In genomic region chr2:73281048-73281661, GRCm38 (mm10) we compare ENCODE assay signal across 9 mouse cellular contexts. TPM values are rescaled to one million over a fixed set of nuclear protein-coding genes. Genes with fewer than 3 reads are reported as not detected.
A peak's percentile ranks its signal among the peaks of the same experiment; 100 is the strongest.
DNase-seq lines count a peak whose midpoint lies in the region; ATAC-seq lines count a peak whose summit lies in the region.
"Had no signal": no experiment of that assay in that cellular context is flagged by ENCODE, and none has a peak within 500 bp of the region (broad histone marks: within the 10 kb centered on the region; RNA-seq: fewer than 3 reads in every experiment).

No protein-coding gene starts in this region.

- no peak overlapping the region for H3K9ac ChIP-seq in heart, embryonic 14.5 days (ENCODE audit: low read length)
- H3K9ac ChIP-seq in forebrain, embryonic 13.5 days: peak overlapping the region; percentile 50
- H3K9ac ChIP-seq in liver, embryonic 16.5 days (ENCODE audit: low read depth, low read length): no peak overlapping the region

- intact Hi-C loops in left cerebral cortex, postnatal 25 days (cut with DNase I): loop anchor here (2.0 kb wide), 1 partner anchor 1046 kb away; no protein-coding TSS in a partner anchor
- intact Hi-C loops in gastrocnemius, postnatal 14 days (cut with DNase I; ENCODE audit: low total_unique reads): no loop called here

- H3K4me2 ChIP-seq in heart, embryonic 14.5 days (ENCODE audit: low read length): peak overlapping the region; percentile 47
- H3K4me2 ChIP-seq in forebrain, embryonic 13.5 days: peak overlapping the region; percentile 53
- 0 out of 2 replicates have a peak overlapping the region, but pooled peaks have one; percentile 6 for H3K4me2 ChIP-seq in liver, embryonic 16.5 days (ENCODE audit: low read depth, low read length)

- H3K27ac ChIP-seq in heart, embryonic 14.5 days (replicated peaks in 1 of 2; ENCODE audit: control insufficient read depth in 1 of 2, insufficient read depth in 1 of 2, low read depth in 2 of 2, low read length in 2 of 2): no peak overlapping the region
- no peak overlapping the region for H3K27ac ChIP-seq in forebrain, embryonic 13.5 days
- no peak overlapping the region for H3K27ac ChIP-seq in liver, embryonic 16.5 days (ENCODE audit: low read length)

- ATAC-seq in heart, embryonic 14.5 days (ENCODE audit: insufficient number of reproducible peaks, insufficient read depth, low FRiP score, low read depth): no peak
- ATAC-seq in forebrain, embryonic 13.5 days: no peak
- ATAC-seq in liver, embryonic 16.5 days (ENCODE audit: low read depth): no peak

- H3K9me3 ChIP-seq in heart, embryonic 14.5 days (ENCODE audit: control insufficient read depth, low read length): no peaks in the 10 kb centered on the region
- no peaks in the 10 kb centered on the region for H3K9me3 ChIP-seq in forebrain, embryonic 13.5 days (replicated peaks)
- no peaks in the 10 kb centered on the region for H3K9me3 ChIP-seq in liver, embryonic 16.5 days (replicated peaks; ENCODE audit: control insufficient read depth, low read length)

- H3K4me3 ChIP-seq in heart, embryonic 14.5 days (ENCODE audit: control insufficient read depth in 1 of 2, insufficient read depth in 1 of 2, low read depth in 1 of 2, low read length in 2 of 2): peak overlapping the region in 1 of 2 experiments; percentile 27; a peak in 2 of 4 replicates
- H3K4me3 ChIP-seq in forebrain, embryonic 13.5 days: peak overlapping the region; percentile 19
- H3K4me3 ChIP-seq in liver, embryonic 16.5 days (ENCODE audit: low read depth, low read length): peak overlapping the region; percentile 10; the same call in 1 of the 2 replicates

- DNase-seq in heart, postnatal 4 days: no peak
- DNase-seq in CD4-positive, CD25-positive, alpha-beta regulatory T cell, adult 2 months (ENCODE audit: low read depth, low spot score): peak; percentile 40
- DNase-seq in left cerebral cortex, postnatal 25 days (ENCODE audit: low spot score in 2 of 2): no peak
- DNase-seq in gastrocnemius, postnatal 14 days: no peak
- no peak for DNase-seq in layer of hippocampus, adult 11-12 months (ENCODE audit: low spot score)

- WGBS in heart, embryonic 14.5 days: 18% methylated on average over 22 of the region's 22 CpGs
- 7% methylated on average over 22 of the region's 22 CpGs for WGBS in forebrain, embryonic 13.5 days
- WGBS in liver, embryonic 16.5 days (ENCODE audit: insufficient replicate concordance): 12% methylated on average over 22 of the region's 22 CpGs

- H3K27me3 ChIP-seq in heart, embryonic 14.5 days (ENCODE audit: control insufficient read depth, insufficient read depth, low read length): peaks cover 50% of the 10 kb centered on the region
- H3K27me3 ChIP-seq in forebrain, embryonic 13.5 days: peaks cover 50% of the 10 kb centered on the region
- peaks cover 59% of the 10 kb centered on the region for H3K27me3 ChIP-seq in liver, embryonic 16.5 days (ENCODE audit: control insufficient read depth, insufficient read depth, low read depth, low read length)

- peaks cover 2% of the 10 kb centered on the region; the same call in 1 of the 2 replicates for H3K36me3 ChIP-seq in heart, embryonic 14.5 days (ENCODE audit: control insufficient read depth, insufficient read depth, low read length)
- no peaks in the 10 kb centered on the region for H3K36me3 ChIP-seq in forebrain, embryonic 13.5 days (ENCODE audit: poor library complexity, severe bottlenecking)
- H3K36me3 ChIP-seq in liver, embryonic 16.5 days (ENCODE audit: control insufficient read depth, insufficient read depth): peaks cover 4% of the 10 kb centered on the region

- peaks cover 5 to 21% of the 10 kb centered on the region in 2 experiments for H3K4me1 ChIP-seq in heart, embryonic 14.5 days (ENCODE audit: control insufficient read depth in 2 of 2, insufficient read depth in 2 of 2, low read length in 2 of 2)
- peaks cover 40% of the 10 kb centered on the region for H3K4me1 ChIP-seq in forebrain, embryonic 13.5 days
- H3K4me1 ChIP-seq in liver, embryonic 16.5 days (ENCODE audit: control insufficient read depth, low read depth, low read length): peaks cover 22% of the 10 kb centered on the region

RNA-seq across cellular contexts. Expression of gene Sp9, which starts 9.4 kb away (rescaled TPM):
- not detected in 2 replicates for polyA plus RNA-seq in heart, embryonic 14.5 days (2014; fragmentation: Nextera tagmentation; extraction: Ambion mirVana)
- not detected for total RNA-seq in heart, postnatal 4 days (2021)
- 10.6 and 15.4 TPM in 2 replicates for polyA plus RNA-seq in forebrain, embryonic 13.5 days (2015; fragmentation: Nextera tagmentation; extraction: Ambion mirVana)
- not detected in 2 replicates for polyA plus RNA-seq in liver, embryonic 16.5 days (2015; fragmentation: Nextera tagmentation; extraction: Ambion mirVana)
- 1 to 10 TPM; 2.5 to 4.1 TPM for total RNA-seq in left cerebral cortex, postnatal 25 days (2021)
- not detected for total RNA-seq in gastrocnemius, postnatal 14 days (2021)
- polyA plus RNA-seq: urinary bladder, adult 2 months had no signal

RNA-seq across cellular contexts. Expression of gene Scrn3, which starts 31.2 kb away (rescaled TPM):
- 13.7 and 14.3 TPM in 2 replicates for polyA plus RNA-seq in heart, embryonic 14.5 days (2014; fragmentation: Nextera tagmentation; extraction: Ambion mirVana)
- 10 to 100 TPM; 11.2 to 16.6 TPM for total RNA-seq in heart, postnatal 4 days (2021)
- 9.5 and 10.5 TPM in 2 replicates for polyA plus RNA-seq in forebrain, embryonic 13.5 days (2015; fragmentation: Nextera tagmentation; extraction: Ambion mirVana)
- 30.1 and 31.0 TPM in 2 replicates for polyA plus RNA-seq in liver, embryonic 16.5 days (2015; fragmentation: Nextera tagmentation; extraction: Ambion mirVana)
- total RNA-seq in left cerebral cortex, postnatal 25 days (2021): 10 to 100 TPM; 13.3 to 17.5 TPM
- 10 to 100 TPM; 26.8 to 28.6 TPM for total RNA-seq in gastrocnemius, postnatal 14 days (2021)

RNA-seq across cellular contexts. Expression of gene Cir1, which starts 31.3 kb away (rescaled TPM):
- polyA plus RNA-seq in heart, embryonic 14.5 days (2014; fragmentation: Nextera tagmentation; extraction: Ambion mirVana): 15.4 and 19.0 TPM in 2 replicates
- 10 to 100 TPM; 10.8 to 11.1 TPM for total RNA-seq in heart, postnatal 4 days (2021)
- polyA plus RNA-seq in forebrain, embryonic 13.5 days (2015; fragmentation: Nextera tagmentation; extraction: Ambion mirVana): 26.9 and 30.2 TPM in 2 replicates
- 20.3 and 21.9 TPM in 2 replicates for polyA plus RNA-seq in liver, embryonic 16.5 days (2015; fragmentation: Nextera tagmentation; extraction: Ambion mirVana)
- total RNA-seq in left cerebral cortex, postnatal 25 days (2021): 10 to 100 TPM; 26.4 to 28.6 TPM
- total RNA-seq in gastrocnemius, postnatal 14 days (2021): 10 to 100 TPM; 12.4 to 13.8 TPM
